Mouse (Mus musculus) left cerebral cortex, postnatal 25 days (tissue): ENCODE data around the gene Lgals2. TPM values are rescaled to one million over a fixed set of nuclear protein-coding genes. Genes with fewer than 3 reads are reported as not detected.

Source experiments
- DNase-seq, 2 experiments: peaks; one replicate each; pipeline ENCODE4 v3.0.0; 2022; ENCODE audit warnings: low spot score in 2 of 2, mixed read lengths in 1 of 2
- intact Hi-C: fragments of 180-260 bp; cut with DNase I; formaldehyde crosslinking; loops from one replicate; pipeline ENCODE4 v1.15.1; 2025
- microRNA-seq, 2 experiments: library from miRNA; unstranded; fragments of <30 nt; microRNA quantifications; one replicate each; pipeline ENCODE4 v1.2.0; 2022
- total RNA-seq, 2 experiments: library from RNA; stranded (reverse); gene quantifications; 2 replicates each; pipeline ENCODE4 v1.2.3; 2021

Lgals2 gene
- total RNA-seq, 2 experiments from 2014 or later = not detected

DNA sequence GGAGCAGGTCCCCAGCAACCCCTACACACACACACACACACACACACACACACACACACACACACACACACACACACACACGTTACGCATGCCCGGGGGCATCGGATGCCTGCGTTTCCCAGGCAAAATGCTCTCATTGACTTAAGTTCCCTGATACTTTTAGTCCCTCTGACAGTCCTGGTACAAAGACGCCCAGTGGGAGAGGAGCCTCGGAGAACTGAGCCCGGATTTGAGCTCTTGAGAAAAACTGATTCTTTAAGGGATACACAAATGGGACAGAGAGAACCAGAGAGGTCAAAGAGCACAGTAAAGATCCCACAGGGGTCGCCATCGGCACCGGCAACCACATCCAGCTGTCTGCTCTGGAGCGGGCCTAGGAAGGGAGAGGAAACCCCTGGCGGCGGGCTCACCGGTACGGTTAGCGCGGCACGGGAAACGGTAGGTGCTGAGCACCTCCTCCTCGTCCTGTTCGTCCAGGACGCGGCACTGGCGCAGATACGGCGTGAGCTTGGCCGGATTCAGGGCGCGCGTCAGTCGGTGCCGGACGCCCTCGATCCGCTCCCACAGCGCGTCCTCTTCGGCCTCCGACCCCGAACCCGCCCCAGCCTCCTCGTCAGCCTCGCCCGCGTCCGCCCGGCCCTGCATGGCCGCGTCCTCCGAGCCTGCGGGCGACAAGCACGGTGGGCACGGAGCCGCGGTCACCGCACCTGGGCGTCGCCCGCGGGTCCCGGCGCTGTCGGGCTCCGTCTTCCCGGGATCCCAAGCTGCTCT lies 53.2 kb downstream of the Lgals2 start:
- intact Hi-C loops = no loop called here
- no peak for DNase-seq

DNA sequence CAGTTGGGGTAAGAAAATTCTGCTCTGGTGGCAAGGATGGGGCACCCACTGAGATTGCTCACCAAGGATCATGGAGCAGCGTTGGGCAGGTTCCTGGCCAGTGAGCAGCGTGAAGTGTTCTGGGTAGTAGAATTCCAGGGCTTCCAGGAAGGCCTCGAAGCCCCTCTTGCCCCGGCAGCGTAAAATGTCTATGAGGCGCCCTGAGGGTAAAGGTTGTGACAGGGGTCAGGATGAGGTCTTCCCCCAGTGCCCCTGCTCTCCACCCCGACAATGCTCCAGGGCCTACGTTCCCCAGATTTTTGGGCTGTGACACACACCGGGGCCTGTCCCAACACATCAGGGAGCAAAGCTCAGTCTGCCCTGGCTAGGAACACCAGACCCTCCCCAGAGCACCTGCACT lies 53.8 kb downstream of the Lgals2 start:
- DNase-seq = no peak
- intact Hi-C loops = no loop called here

Small RNA genes within 50 kb of the gene (microRNA-seq; reads per million reads assigned to microRNA genes)
- 0.99 to 1.3 reads per million in 2 experiments for gene Mir6955

Other genes starting within 250 kb of the Lgals2 start
- gene Elfn2, start 136.8 kb downstream of the Lgals2 start, total RNA-seq = 100 to 1,000 TPM; 137 to 153 TPM
- 1 to 10 TPM; 6.0 to 6.1 TPM for gene Mfng, start 82.1 kb downstream of the Lgals2 start, total RNA-seq
- gene Card10, start 52.5 kb downstream of the Lgals2 start, total RNA-seq = 1 to 10 TPM; 3.9 to 4.2 TPM
- gene Cdc42ep1, start 12.9 kb downstream of the Lgals2 start, total RNA-seq = 10 to 100 TPM; 11.9 to 13.2 TPM
- gene Gga1, start 21.7 kb upstream of the Lgals2 start, total RNA-seq = 10 to 100 TPM; 58.0 to 61.2 TPM
- gene Gm49510, start 44.1 kb upstream of the Lgals2 start, total RNA-seq = under 1 TPM; 0.48 to 0.73 TPM
- 10 to 100 TPM; 20.4 to 24.3 TPM for gene Sh3bp1, start 44.2 kb upstream of the Lgals2 start, total RNA-seq
- gene Pdxp, start 58.4 kb upstream of the Lgals2 start, total RNA-seq = 100 to 1,000 TPM; 165 to 180 TPM
- 10 to 100 TPM; 19.6 to 21.3 TPM for gene Lgals1, start 71.2 kb upstream of the Lgals2 start, total RNA-seq
- 10 to 100 TPM; 37.7 to 37.9 TPM for gene Nol12, start 79.4 kb upstream of the Lgals2 start, total RNA-seq
- gene Triobp, start 92.2 kb upstream of the Lgals2 start, total RNA-seq = 10 to 100 TPM; 16.4 to 16.8 TPM
- gene H1f0, start 172.9 kb upstream of the Lgals2 start, total RNA-seq = 10 to 100 TPM; 91.8 to 96.6 TPM
- under 1 TPM; 0.53 to 0.55 TPM for gene Galr3, start 186.4 kb upstream of the Lgals2 start, total RNA-seq
- gene Ankrd54, start 207.4 kb upstream of the Lgals2 start, total RNA-seq = 10 to 100 TPM; 19.1 to 21.1 TPM
- gene Eif3l, start 219.7 kb upstream of the Lgals2 start, total RNA-seq = 10 to 100 TPM; 66.3 to 69.3 TPM